Mouse (Mus musculus) ES-CJ7 (cell line): ENCODE results near the gene Serpinb8.

Experiments used
- DNase-seq: peaks from one replicate; pipeline ENCODE4 v3.0.0; 2011; ENCODE audit warnings: low read depth, low spot score

Serpinb8 gene

DNA sequence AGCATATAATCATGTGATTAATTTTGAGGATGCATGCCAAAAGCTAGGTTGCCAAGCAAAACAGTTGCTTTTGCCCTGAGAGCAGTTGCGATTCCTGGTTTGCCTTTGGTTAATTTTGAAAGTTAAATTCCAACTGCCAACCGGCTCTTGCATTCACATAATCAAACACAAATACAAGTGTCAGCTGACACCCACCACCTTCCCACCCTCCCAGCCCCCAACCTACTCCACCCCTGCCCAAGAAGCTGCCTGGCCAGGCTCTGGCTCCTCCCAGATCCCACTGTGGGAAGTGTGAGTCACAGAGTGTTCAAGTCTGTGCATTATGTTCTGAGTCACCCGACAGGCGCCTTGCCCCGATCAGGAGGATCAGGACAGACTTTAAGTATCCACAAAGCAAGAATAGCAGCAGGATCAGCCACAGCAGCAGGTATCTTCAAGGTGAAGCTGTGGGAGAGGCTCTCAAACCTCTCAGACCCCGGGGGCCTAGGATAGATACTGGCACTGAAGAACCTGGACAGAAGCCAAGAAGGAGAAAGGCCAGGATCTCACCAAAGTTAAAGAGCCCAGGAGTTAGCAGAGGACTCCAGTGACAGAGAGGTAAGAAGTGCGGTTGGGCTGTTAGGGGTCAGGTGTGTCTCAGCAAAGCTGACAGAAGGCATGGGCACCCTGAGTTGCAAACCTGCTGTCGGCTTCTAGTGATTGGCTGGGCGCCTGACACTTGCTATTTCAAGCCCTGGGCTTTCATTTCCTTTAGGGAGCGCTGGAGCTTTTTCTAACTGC is at the start of gene Serpinb8:
TSS of gene Serpinb8 (plus strand) at position 316 of the 780 bp plus-strand sequence.
- DNase-seq, result peak; percentile 30

DNA sequence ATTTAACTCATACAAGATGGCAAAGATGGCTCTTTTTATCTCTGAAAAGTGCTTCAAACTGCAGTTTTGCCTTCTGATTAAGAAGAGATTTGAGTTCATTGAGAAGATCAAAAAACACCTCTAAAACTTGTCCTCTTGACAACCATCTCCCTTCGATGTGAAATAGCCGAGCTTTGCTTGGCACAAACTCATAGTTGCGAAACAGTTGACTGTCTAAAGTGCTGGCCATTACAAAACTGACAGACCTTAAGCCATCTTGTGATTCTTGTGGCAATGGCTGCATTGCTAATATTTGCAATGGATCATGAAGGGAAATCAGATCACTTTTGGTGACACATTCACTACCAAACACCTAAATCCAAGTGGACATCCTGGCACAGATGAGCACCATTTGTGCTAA is 30.3 kb upstream of the Serpinb8 start:
- no peak for DNase-seq

DNA sequence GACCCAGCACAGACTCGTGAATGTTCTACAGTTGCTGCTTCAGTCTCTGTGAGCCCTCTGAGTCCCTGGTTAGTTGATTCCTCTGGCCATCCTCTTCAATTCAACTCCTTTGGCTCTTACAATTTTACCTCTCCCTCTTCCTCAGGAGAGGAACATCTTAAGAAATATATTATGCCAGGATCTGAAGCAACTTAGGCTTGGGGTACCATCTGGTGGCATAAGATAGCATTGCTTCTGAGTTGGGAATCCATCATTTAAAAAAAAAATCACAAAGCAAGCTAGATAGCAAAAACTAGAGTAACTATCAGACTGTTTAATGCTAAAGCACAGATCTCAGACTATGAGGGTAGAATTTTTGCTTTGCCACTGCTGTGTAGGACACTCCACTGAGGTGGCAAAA is 27.7 kb upstream of the Serpinb8 start:
- no peak for DNase-seq

DNA sequence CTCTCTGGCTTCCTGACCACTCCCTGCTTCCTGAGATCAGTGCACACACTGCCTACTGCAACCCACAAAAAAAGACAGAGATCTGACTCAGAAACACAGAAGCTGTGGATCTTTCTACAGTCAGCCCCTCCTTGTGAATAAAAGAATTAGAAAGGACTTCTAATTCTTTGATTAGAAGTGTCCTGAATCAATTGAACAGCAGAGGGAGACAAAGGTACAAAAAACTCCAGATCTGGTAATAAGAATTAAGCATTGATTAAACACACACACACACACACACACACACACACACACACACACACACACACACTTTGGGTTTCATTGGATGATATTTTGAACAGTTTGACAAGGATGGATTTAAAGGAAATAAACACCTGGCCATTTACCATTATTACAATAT is 24.2 kb upstream of the Serpinb8 start:
- DNase-seq, result peak; percentile 19

DNA sequence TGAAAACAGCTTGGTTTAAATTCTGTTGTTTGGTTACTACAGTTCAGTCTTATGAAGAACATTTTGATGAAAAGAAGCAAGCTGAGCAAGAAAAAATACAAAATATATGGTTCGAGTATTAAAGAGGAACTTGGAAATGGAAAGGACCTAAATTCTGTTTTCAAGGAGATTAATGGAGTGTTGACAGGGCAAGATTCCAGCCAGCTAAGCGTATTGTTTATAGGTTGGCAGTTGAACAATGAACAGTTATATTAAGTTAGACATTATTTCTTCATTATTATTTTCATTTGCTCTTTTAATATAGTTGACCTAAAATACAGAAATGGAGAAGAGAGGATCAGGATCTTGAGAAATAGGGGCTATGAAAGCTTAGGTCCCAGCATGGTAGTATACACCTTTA is 13.7 kb upstream of the Serpinb8 start:
- DNase-seq, result no peak

DNA sequence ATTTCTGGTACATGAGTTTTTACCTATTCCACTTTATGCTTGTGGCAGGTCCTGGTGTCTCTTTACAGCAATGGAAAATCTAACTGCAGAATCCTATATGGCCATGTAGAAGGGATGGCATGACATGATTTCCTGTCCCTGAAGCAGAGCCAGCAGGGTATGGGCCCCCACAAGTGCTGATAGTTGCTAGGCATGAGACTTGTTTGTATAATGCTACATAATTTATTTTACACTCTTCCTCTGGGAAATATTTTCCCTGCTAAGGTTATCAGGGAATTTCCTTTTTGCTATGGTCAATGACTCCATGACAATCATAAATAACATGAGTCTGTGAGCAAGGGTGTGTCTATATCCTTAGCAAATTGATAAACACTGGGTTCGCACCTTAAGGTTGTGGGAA is 12.3 kb upstream of the Serpinb8 start:
- DNase-seq, result no peak

DNA sequence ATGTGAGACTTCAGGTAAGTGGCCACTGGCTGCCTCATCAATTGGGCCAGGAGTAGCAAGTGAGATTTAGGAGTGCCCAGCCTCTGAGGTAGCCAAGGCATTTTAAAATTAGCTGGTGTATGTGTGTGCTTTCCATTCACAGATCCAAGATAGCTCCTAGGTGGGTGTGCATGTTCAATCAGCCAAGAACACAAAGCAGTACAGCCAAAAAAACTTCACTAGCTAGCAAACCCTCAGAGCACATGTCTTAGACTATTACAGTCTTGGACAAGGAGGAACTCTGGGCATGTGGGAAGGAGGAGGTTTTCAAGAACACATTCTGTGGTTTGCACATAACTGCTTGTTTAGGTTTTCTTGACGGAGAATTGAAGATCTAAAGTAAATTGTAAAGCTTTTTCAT is 8.6 kb upstream of the Serpinb8 start:
- DNase-seq, result no peak

DNA sequence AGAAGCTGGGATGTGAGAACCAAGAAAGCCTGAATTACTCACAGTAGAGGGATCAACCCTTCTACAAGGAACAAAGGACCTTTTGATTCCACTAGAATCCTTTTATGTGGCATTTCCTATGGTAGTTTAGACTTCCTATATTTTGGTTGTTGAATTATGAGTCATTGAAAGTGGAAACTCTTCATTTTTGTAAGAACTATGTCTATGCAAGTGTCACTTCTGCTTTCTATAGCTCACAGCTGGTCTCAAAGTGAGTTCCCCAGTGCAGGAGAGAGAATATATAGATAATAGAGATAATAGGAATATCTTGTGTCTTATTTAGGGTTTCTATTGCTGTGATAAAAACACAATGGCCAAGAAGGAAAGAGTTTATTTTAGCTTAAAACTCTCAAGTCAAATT is 6.9 kb upstream of the Serpinb8 start:
- no peak for DNase-seq

DNA sequence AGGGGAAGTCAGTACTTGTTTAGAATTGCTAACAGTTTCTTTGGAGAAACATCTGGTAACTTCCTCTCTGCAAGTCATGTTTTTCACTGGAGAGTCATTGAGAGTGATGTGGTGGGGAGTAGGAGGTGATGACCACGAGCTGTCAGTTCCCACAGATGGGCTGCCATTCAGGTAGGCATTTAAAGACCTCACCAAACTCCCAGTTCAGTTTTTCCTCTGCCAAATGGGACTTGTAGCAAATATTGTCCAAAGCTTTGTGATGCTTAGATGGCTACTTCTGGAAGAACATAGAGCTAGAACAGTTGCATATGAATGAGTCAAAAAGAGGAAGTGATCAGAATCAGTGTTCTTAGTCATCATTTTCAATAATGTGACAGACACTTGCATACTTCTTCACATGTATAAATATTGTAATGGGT is 5.8 kb upstream of the Serpinb8 start:
- no peak for DNase-seq

DNA sequence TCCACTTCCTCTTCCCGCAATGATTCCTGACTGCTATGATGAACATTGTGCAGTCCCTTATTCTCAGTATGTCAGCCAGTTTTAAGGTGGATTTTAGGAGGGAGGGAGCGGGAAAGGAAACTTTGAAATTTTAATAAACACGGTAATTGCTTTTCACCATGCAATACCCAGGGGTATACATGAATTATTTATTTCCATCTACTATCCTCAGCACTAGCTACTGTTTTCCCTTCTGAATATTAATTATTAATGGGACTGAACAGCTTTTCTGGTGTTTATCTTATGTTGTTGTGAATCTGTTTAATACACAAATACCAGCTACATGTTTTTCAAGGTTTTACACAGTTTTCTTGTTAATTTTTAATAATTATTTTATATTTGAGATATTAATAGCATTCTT is 4.9 kb upstream of the Serpinb8 start:
- no peak for DNase-seq

DNA sequence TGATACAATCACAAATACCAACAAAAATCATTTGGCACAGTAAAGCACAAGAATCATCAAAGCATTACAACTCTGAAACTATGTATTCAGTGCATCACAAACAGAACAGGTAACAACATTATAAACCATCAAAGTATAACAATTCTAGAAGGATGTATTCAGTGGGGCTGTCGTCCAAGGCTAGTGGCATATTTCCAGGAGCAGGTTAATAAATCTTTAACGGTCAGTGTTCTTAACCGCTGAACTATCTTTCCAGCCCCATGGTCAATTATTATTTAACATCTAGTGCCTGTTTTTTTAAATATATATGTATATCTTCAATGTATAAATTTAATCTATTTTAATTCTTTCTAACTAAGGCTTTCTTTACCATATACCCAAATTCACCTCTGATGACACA is 3.6 kb upstream of the Serpinb8 start:
- no peak for DNase-seq

DNA sequence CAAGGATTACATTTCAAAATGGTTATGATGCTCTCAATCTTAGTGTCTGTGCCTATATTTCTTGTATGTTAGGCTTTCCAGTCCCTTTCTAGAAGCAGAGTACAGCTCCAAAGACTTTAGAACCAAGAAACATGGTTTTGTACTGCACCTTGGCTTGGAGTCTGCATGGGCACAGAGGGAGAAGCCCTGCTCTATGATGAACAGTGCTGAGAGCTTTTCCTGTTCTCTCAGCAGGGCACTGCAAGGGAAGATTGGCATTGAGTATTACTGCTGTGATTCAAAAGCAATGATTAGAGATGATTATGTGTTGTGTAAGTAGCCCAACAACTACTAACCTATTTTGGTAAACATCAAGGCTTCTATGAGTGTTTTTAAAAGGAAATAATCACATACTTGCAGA is 1.6 kb upstream of the Serpinb8 start:
- no peak for DNase-seq

DNA sequence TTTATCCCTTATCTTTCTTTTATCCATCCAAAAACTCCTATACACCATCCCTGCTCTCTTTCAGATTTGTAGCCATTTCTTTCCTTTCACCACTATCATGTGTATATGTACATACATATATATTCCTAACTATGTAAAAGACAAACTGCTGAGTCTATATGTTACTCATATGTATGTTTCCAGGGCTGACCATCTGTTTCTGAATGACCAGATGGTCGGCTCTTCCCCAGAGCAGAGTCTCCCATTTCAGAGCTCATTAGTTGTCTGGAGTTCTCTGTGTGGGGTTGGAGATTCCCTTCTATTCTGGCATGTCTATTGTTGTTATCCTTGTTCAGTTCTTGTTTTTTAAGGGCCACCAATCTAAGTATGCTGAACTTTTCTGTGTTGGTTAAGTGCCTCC is 1.2 kb upstream of the Serpinb8 start:
- DNase-seq, result no peak

DNA sequence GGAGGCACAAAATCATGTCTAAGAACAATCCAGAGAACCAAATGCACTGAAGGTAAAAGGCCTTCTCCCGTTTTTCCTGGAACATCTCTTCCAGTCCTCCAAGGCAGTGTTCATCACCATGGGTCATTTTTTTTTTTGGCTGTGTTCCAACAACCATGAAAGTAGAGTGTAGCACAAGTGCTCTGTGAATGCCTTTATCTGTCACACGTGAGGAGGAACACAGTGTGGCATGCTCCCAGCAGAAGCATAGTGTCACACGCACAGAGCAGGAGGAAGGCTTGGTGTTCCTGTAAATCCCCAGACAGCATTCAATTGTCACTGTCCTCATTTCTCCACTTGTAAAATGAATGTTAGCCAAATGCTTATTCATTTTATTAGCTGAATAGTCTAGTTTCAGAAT is 2.8 kb downstream of the Serpinb8 start:
- no peak for DNase-seq

DNA sequence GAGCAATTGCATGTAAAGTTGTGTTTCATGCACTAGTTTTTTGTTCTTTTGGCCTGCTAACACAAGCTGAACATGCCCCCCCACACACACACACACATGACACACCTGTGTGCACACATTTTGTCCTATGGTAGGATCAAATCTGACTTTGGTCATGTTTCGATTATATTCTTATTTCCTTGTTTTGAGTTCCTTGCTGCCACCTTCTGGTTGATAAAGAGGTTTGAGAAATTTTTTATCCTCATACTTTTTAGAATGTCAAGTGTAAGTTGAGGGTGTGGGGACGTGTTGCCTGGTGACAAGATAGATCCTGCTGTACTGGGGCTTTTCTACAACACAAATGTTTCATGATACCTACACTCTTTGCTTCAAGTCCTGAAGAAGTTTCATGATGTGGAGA is 3.7 kb downstream of the Serpinb8 start:
- DNase-seq, result no peak

DNA sequence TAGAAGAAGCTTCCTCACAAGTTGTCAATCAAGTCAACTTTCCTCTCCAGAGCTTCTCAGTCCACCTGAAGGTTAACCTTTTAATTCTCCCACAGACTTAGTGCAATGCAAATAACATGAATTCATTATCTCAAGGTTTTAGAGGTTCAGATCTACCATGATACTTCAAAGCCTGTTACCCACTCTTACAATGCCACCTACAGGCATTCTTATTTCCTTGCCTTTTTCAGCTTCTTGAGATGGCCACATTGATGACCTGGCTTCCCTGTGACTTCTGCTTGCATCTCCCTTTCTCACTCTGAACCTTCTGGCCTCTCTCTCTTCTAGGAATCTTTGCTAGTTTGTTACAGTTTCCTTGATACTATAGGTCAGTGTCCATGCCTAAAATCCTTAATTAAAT is 7.1 kb downstream of the Serpinb8 start:
- no peak for DNase-seq

DNA sequence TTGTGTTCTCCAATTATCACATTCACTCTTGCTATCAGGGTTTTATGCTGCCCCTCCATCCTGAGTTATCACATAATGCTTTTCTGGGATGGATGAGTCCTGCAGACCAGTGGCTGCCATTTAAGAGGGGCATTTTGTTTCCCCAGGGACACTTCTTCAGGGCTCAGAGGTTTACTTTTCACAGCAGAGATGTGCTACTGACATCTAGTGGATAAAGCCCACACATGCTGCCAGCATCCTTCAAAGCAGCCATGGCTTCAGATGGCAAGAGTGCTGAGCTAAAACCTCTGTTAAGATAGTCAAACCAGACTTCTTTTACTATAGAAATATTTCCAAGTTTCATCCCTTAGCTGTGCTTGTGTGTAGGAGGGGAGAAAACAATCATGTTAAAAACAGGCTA is 8.7 kb downstream of the Serpinb8 start:
- DNase-seq, result peak; percentile 45

DNA sequence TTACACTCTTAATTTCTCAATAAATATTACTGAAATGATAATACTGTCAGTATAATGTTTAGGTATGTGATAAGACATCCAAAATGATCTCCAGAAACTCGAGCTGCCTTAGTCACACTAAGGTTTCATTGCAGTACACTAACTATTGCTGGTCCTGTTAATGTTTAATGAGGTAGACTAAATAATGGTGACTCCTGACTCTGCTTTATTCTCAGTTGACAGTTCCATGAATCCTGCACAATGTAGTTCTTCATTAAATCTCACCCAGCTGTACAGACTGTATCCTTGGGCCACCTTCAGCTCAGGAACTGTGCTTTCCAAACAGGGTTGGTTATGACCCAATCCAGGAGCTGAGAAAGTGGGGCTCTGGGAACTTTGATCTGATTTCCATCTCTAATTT is 19.1 kb downstream of the Serpinb8 start:
- DNase-seq, result no peak

DNA sequence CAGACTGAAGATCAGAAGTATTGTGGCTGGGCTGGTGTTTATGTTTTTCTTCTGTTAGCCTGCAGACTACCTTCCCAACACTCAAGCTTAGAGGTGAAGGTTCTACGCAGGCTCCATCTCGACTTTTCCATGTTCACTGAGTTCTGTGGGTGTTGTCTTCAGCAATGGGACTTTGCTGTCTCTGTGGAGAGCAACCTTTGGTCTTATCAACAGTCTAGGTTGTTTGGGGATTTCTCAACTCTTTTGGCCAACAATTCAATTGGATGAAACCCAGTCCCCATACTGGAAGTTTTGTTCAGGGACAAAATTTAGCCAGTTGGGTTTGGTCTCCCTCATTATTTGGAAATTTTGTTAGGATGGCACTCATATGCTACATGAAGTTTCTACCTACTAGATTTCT is 24.3 kb downstream of the Serpinb8 start:
- no peak for DNase-seq

DNA sequence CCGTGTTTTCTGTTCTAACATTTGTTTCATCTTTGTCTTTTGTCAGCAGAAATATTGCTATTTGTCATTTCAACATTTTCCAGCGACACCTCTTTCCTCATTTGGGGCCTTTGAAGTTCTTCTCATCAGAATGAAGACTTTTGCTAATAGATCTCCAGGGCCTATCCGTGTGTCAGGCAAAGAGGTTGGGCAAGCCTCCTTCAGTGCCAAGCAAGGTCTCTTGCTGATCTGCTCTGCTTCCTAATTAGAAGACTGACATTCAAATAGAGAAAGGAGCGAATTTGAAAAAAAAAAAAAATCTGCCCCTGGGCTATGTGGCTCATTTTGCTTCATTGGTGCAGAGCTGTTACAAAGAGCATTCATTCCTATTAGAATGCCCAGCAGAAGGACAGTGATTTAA is 32.2 kb downstream of the Serpinb8 start:
- DNase-seq, result no peak

DNA sequence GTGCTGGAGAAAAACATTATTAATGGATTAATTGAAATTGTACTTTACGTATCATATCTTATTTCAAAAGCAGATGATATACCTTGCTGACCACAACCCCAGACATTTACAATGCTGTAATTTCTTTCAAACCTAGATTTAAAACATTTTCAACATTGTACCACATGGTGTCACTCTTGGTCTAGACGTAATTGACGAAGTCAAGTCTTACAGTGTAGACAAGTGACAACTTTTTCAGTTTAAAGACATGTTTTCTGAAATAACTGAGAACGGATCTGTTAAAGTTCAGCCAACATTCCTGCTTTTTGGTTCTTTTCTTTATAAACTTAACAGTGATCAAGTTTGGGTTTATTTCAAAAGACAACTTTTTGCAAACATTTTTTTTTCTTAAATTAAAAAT is 46.1 kb downstream of the Serpinb8 start:
- peak; percentile 52 for DNase-seq

DNA sequence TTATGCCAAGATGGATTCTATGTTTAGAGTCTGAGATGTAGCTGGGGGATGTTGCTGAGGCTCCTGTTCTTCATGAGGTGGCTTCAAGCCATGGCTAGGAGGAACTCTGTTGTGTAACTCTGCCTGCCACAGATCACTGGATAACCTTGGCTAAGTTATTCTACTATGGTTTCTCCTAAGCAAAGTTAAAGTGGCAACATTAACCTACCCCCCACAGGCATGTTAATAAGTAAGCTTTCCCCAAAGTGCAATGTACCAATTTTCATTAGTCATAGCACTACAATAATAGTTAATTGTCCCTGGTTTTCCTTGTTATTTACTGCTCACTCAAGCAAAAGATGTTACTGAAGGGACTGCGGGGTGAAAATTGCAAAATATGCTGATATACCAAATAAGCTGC is 48.2 kb downstream of the Serpinb8 start:
- no peak for DNase-seq

DNA sequence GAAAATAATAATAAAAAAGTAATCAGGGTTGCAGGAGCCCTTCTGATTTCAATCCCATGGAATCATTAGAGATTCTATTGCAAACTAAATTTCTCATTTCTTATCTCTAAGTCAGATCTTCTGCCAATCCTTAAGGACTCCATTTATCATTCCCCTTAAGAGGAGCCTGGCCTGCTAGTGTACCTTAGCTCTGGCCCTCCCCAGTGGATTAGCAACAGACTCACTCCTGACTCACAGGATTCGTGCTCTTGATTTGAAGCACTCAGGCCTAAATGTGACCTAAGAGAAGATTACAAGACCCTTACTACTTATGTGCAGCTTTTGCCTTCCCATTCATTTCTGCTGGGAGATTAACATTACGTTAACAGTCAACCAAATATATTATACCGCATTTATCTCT is 48.7 kb downstream of the Serpinb8 start:
- no peak for DNase-seq
